Mouse (Mus musculus): Measurements from ENCODE around the gene Nup160. TPM values are rescaled to one million over a fixed set of nuclear protein-coding genes. Genes with fewer than 3 reads are reported as not detected.

The Nup160 gene
- polyA plus RNA-seq, 1 experiment from 2014 or later = 45.6 TPM

DNA sequence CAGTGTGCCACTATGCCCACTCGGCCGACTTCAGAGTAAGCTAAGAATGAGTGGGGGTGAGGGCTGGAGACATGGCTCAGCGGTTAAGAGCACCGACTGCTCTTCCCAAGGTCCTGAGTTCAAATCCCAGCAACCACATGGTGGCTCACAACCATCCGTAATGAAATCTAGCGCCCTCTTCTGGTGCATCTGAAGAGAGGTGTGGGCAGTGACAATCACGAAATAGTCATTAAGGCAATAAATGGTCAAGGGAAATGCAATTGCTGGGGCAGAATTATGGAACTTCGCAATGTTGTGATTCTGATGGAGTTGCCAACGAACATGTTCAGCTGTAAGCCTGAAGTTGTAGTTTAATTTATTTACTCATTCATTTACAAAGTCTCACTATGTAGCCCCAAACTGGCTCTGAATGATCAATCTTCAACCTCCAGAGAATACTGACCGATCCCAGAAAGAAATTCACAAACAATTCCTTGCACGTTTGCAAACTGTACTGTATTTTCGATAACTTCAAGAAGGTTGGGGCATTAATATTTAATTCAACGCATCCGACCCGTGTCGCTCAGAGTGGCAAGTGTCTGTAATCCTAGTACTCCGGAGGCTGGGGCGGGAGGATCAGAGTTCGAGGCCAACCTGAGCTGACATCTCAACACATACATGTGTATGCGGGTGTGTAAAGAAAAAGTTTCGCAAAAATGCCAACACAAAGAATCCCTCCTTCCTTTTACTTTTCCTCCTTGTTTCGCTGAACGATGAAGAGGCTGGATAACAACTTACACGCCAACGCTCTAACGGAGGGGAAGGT lies 1.4 kb downstream of the Nup160 start:
- no peaks in the 10 kb centered on the region for H3K27me3 ChIP-seq (ENCODE audit: insufficient read depth, low read length)
- peak overlapping the region; percentile 99 for H3K4me3 ChIP-seq (ENCODE audit: low read length)
- ATAC-seq (ENCODE audit: low FRiP score, low TSS enrichment) = peak; percentile 47
- H3K4me2 ChIP-seq (replicated peaks; ENCODE audit: low read depth, low read length) = peak overlapping the region; percentile 88
- H3K36me3 ChIP-seq (ENCODE audit: insufficient read depth, low read length) = peaks cover 8% of the 10 kb centered on the region; the same call in 1 of the 2 replicates
- 28% methylated on average over 26 of the region's 26 CpGs for WGBS
- H3K9me3 ChIP-seq (ENCODE audit: low read length) = no peaks in the 10 kb centered on the region
- peak overlapping the region; percentile 94 for H3K27ac ChIP-seq (ENCODE audit: low read length)
- peak overlapping the region; percentile 91 for H3K9ac ChIP-seq (replicated peaks; ENCODE audit: low read length)
- peaks cover 17% of the 10 kb centered on the region for H3K4me1 ChIP-seq (ENCODE audit: insufficient read depth, low read length)

DNA sequence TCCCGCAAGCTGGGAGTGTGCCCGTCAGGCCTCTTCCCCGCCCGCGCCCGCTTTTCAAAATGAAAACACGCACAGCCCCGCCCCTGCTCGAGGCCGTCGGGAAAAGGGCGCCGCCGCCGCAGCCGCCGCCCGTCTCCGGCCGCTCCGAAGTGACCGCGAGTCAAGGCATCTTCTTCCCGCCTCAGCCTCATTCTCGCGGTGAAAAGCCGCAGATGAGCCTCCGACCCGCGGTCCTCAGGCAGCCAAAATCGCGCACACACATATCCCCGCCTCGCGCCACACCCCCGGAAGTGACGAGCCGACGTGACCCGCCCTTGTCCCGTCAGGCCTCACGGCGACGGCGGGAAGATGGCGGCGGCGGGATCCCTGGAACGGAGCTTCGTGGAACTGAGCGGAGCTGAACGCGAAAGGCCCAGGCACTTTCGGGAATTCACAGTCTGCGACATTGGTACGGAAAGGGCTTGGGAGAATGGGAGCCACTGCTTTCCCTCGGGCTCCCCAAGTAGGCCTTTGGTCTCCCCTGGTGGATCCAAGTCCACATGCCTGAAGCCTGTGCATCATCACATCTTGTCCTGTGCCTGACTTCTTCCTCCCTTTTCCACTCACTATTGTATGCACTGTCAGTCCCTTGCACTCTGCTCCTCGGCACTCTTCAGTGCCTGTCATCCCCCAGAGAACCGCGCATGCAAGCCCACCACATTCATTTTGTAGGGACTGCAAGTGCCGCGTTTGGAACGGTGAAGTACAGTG lies 2.2 kb downstream of the Nup160 start:
- Histone ChIP-seq H3K4me1 (ENCODE audit: insufficient read depth, low read length) (peaks cover 17% of the 10 kb centered on the region), H3K9ac (replicated peaks; ENCODE audit: low read length) (peak overlapping the region; percentile 91), H3K9me3 (ENCODE audit: low read length) (no peaks in the 10 kb centered on the region), H3K4me2 (replicated peaks; ENCODE audit: low read depth, low read length) (peak overlapping the region; percentile 88), H3K27me3 (ENCODE audit: insufficient read depth, low read length) (no peaks in the 10 kb centered on the region), H3K27ac (ENCODE audit: low read length) (peak overlapping the region; percentile 94), H3K36me3 (ENCODE audit: insufficient read depth, low read length) (peaks cover 10% of the 10 kb centered on the region; the same call in 1 of the 2 replicates), H3K4me3 (ENCODE audit: low read length) (peak overlapping the region; percentile 99)
- ATAC-seq (ENCODE audit: low FRiP score, low TSS enrichment) = peak; percentile 97
- under 1% methylated on average over 63 of the region's 63 CpGs for WGBS

DNA sequence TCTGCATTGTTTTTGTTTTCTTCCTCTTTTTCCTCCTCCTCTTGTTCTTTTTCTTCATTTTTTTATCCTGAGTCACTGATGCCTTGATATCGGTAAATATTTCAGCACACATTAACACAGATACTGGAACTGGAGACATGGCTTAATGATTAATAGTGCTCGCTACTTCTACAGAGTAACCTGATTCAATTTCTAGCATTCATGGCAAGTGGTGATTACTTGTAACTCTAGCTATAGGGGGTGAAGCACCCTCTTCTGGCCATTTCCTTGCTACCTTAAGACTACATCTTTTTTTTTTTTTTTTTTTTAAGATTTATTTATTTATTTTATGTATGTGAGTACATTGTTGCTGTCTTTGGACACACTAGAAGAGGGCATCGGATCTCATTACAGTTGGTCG lies 23.9 kb downstream of the Nup160 start:
- H3K4me1 ChIP-seq (ENCODE audit: insufficient read depth, low read length) = 0 out of 2 replicates have a peak, but pooled peaks cover 2% of the 10 kb centered on the region
- no peak overlapping the region for H3K4me3 ChIP-seq (ENCODE audit: low read length)
- H3K4me2 ChIP-seq (replicated peaks; ENCODE audit: low read depth, low read length) = no peak overlapping the region
- H3K9me3 ChIP-seq (ENCODE audit: low read length) = no peaks in the 10 kb centered on the region
- H3K27ac ChIP-seq (ENCODE audit: low read length) = no peak overlapping the region
- H3K9ac ChIP-seq (replicated peaks; ENCODE audit: low read length) = no peak overlapping the region
- WGBS = 74% methylated on average over 4 of the region's 4 CpGs
- ATAC-seq (ENCODE audit: low FRiP score, low TSS enrichment) = 0 out of 2 replicates have a peak, but pooled peaks have one; percentile 63
- no peaks in the 10 kb centered on the region for H3K27me3 ChIP-seq (ENCODE audit: insufficient read depth, low read length)
- peaks cover 63% of the 10 kb centered on the region for H3K36me3 ChIP-seq (ENCODE audit: insufficient read depth, low read length)

DNA sequence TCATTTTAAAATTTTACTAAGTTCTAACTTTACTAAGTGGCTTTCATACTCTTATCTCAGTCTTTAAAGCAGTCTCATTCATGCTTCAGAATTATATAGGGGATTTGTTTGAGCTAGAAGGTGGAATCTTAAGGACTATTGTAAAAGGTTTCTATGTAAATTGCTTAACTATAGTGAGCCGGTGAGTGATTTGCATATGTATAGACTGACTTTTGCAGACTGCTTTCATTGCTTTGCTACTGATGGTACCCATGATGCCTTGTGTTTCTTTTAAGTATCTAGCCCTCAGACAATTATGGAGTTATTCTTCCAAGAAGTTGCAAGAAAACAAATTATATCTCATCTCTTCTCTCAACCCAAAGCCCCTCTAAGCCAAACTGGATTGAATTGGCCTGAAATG lies 31.5 kb downstream of the Nup160 start:
- Histone ChIP-seq H3K4me3 (ENCODE audit: low read length) (no peak overlapping the region), H3K27ac (ENCODE audit: low read length) (no peak overlapping the region), H3K27me3 (ENCODE audit: insufficient read depth, low read length) (no peaks in the 10 kb centered on the region), H3K4me2 (replicated peaks; ENCODE audit: low read depth, low read length) (no peak overlapping the region), H3K9ac (replicated peaks; ENCODE audit: low read length) (no peak overlapping the region), H3K36me3 (ENCODE audit: insufficient read depth, low read length) (peaks cover 76% of the 10 kb centered on the region), H3K9me3 (ENCODE audit: low read length) (no peaks in the 10 kb centered on the region), H3K4me1 (ENCODE audit: insufficient read depth, low read length) (no peaks in the 10 kb centered on the region)
- WGBS = 66% methylated on average over 1 of the region's 1 CpGs
- ATAC-seq (ENCODE audit: low FRiP score, low TSS enrichment) = no peak

DNA sequence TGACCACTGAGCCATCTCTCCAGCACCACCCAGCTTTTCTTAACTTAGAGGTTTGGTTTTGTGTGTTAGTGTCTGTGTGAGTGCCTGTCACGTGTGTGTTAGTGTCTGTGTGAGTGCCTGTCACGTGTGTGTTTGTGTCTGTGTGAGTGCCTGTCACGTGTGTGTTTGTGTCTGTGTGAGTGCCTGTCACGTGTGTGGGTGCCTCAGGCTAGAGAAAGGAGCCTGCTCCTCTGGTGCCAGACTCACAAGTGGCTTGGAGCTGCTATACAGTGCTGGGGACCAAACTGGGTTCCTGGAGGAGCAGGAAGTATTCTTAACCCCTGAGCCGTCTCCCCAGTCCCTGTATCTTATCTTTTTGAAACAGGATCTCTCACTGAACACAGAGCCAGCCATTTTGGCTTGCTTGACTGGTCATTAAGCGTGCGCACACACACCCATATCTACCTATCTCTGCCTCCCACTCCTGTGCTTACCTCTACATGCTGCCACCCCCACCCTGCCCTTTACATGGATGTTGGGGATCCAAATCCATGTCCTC lies 38.6 kb downstream of the Nup160 start:
- 93% methylated on average over 7 of the region's 7 CpGs for WGBS
- no peaks in the 10 kb centered on the region for H3K9me3 ChIP-seq (ENCODE audit: low read length)
- no peak overlapping the region for H3K4me3 ChIP-seq (ENCODE audit: low read length)
- no peak overlapping the region for H3K4me2 ChIP-seq (replicated peaks; ENCODE audit: low read depth, low read length)
- no peak for ATAC-seq (ENCODE audit: low FRiP score, low TSS enrichment)
- peaks cover 56% of the 10 kb centered on the region for H3K36me3 ChIP-seq (ENCODE audit: insufficient read depth, low read length)
- no peak overlapping the region for H3K9ac ChIP-seq (replicated peaks; ENCODE audit: low read length)
- H3K27ac ChIP-seq (ENCODE audit: low read length) = no peak overlapping the region
- H3K4me1 ChIP-seq (ENCODE audit: insufficient read depth, low read length) = no peaks in the 10 kb centered on the region
- no peaks in the 10 kb centered on the region for H3K27me3 ChIP-seq (ENCODE audit: insufficient read depth, low read length)

DNA sequence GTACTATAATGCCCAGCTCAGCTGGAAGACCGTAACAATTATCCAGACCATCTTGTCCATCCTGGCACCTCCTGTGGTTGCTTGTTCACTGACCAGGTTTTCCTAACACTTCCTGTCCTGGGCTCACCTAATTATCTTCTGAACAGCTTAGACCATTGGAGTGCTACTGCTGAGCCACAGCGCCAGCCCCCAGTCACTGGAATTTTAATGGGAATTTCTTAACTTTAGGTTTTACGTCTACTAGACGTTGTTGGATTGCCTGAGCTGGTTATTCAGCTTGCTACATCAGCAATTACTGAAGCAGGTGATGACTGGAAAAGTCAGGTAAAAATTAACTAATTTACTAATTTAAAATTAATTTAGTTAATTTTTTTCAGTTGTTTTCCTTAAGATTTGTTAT lies 40.4 kb downstream of the Nup160 start:
- Histone ChIP-seq H3K4me2 (replicated peaks; ENCODE audit: low read depth, low read length) (no peak overlapping the region), H3K9ac (replicated peaks; ENCODE audit: low read length) (no peak overlapping the region), H3K4me3 (ENCODE audit: low read length) (no peak overlapping the region), H3K27ac (ENCODE audit: low read length) (no peak overlapping the region), H3K36me3 (ENCODE audit: insufficient read depth, low read length) (peaks cover 55% of the 10 kb centered on the region), H3K9me3 (ENCODE audit: low read length) (no peaks in the 10 kb centered on the region), H3K27me3 (ENCODE audit: insufficient read depth, low read length) (no peaks in the 10 kb centered on the region), H3K4me1 (ENCODE audit: insufficient read depth, low read length) (no peaks in the 10 kb centered on the region)
- 80% methylated on average over 4 of the region's 4 CpGs for WGBS
- ATAC-seq (ENCODE audit: low FRiP score, low TSS enrichment) = no peak

DNA sequence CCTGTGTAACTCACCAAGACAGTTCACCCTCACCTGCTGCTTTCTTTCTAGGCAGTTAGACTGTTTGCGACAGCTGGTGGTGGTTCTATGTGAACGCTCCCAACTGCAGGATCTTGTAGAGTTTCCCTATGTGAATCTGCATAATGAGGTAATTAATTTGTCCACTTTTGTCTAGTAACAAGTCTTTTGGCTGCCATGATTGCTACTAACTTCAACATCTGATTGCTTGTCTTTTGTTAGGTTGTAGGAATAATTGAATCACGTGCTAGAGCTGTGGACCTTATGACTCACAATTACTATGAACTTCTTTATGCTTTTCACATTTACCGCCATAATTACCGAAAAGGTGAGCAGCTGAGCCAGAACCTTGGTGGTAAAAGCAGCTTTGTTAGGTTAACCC lies 40.9 kb downstream of the Nup160 start:
- ATAC-seq (ENCODE audit: low FRiP score, low TSS enrichment) = no peak
- Histone ChIP-seq H3K4me2 (replicated peaks; ENCODE audit: low read depth, low read length) (no peak overlapping the region), H3K4me3 (ENCODE audit: low read length) (no peak overlapping the region), H3K9me3 (ENCODE audit: low read length) (no peaks in the 10 kb centered on the region), H3K27me3 (ENCODE audit: insufficient read depth, low read length) (no peaks in the 10 kb centered on the region), H3K36me3 (ENCODE audit: insufficient read depth, low read length) (peaks cover 53% of the 10 kb centered on the region), H3K4me1 (ENCODE audit: insufficient read depth, low read length) (no peaks in the 10 kb centered on the region), H3K9ac (replicated peaks; ENCODE audit: low read length) (no peak overlapping the region), H3K27ac (ENCODE audit: low read length) (no peak overlapping the region)
- 96% methylated on average over 5 of the region's 5 CpGs for WGBS

DNA sequence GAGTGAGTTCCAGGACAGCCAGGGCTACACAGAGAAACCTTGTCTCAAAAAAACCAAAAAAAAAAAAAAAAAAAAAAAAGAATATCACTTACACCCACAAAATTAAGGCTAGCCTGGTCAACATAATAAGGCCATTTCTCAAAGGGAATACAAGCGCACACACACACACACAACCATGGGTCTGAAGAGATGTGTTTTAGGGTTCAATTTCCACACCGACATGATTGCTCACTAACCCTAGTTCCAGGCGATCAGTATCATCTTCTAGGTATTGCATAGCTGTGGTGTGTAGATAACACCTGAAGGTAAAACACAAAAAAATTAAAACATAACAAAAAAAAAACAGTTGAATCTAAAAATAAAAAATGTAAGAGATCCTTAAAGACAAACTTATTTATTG lies 49.8 kb downstream of the Nup160 start:
- H3K36me3 ChIP-seq (ENCODE audit: insufficient read depth, low read length) = peaks cover 71% of the 10 kb centered on the region
- H3K4me3 ChIP-seq (ENCODE audit: low read length) = no peak overlapping the region

DNA sequence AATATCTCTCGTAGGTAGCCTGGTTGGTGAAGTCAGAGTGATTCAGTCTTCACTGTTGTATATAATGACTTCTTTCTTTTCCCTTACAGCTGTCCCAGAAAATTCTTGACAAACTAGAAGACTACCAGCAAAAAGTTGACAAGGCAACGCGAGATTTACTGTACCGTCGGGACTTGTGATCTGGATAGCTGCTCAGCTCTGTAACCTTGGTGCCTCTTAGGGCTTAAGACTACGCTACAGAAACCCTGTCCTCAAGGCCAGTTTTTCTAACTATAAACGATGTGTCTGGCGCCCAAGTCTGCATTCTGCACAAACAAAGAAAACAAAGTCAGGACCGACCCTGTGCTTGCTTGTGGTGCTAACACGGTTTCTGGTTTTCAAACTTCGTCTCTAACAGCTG lies 58.3 kb downstream of the Nup160 start:
- Histone ChIP-seq H3K4me1 (ENCODE audit: insufficient read depth, low read length) (no peaks in the 10 kb centered on the region), H3K9me3 (ENCODE audit: low read length) (no peaks in the 10 kb centered on the region), H3K9ac (replicated peaks; ENCODE audit: low read length) (no peak overlapping the region), H3K36me3 (ENCODE audit: insufficient read depth, low read length) (peaks cover 62% of the 10 kb centered on the region), H3K27ac (ENCODE audit: low read length) (no peak overlapping the region), H3K27me3 (ENCODE audit: insufficient read depth, low read length) (no peaks in the 10 kb centered on the region), H3K4me3 (ENCODE audit: low read length) (no peak overlapping the region), H3K4me2 (replicated peaks; ENCODE audit: low read depth, low read length) (no peak overlapping the region)
- 86% methylated on average over 11 of the region's 11 CpGs for WGBS
- no peak for ATAC-seq (ENCODE audit: low FRiP score, low TSS enrichment)

More for the DNA sequence above, 49.8 kb downstream of the Nup160 start:
- 94% methylated on average over 3 of the region's 3 CpGs for whole genome bisulfite sequencing
- no peak overlapping the region for H3K4me2 ChIP-seq (replicated peaks; ENCODE audit: low read depth, low read length)
- H3K9ac ChIP-seq (replicated peaks; ENCODE audit: low read length) = no peak overlapping the region
- H3K9me3 ChIP-seq (ENCODE audit: low read length) = no peaks in the 10 kb centered on the region
- no peaks in the 10 kb centered on the region for H3K27me3 ChIP-seq (ENCODE audit: insufficient read depth, low read length)
- ATAC-seq (ENCODE audit: low FRiP score, low TSS enrichment) = no peak
- no peaks in the 10 kb centered on the region for H3K4me1 ChIP-seq (ENCODE audit: insufficient read depth, low read length)
- H3K27ac ChIP-seq (ENCODE audit: low read length) = no peak overlapping the region
